Mouse (Mus musculus): ENCODE data around the gene Lpcat4. TPM values are rescaled to one million over a fixed set of nuclear protein-coding genes. Genes with fewer than 3 reads are reported as not detected.

Gene Lpcat4
- 48.6 and 50.9 TPM in 2 replicates for polyA plus RNA-seq (2012; rRNA removed)

- Histone ChIP-seq H3K4me3 (replicated peaks; ENCODE audit: extremely low read depth, low read depth, low read length) (peak within 1 kb of the TSS; percentile 81), H3K4me1 (ENCODE audit: control insufficient read depth, insufficient read depth, low read length) (no peaks in the 10 kb centered on the region)
- peak; percentile 88 for DNase-seq
- TF ChIP-seq POLR2A (IDR thresholded peaks at IDR 0.05; ENCODE audit: borderline replicate concordance, extremely low read depth, low read depth, low read length) (peak; percentile 44; the same call in 1 of the 2 replicates), CTCF (IDR thresholded peaks at IDR 0.05; ENCODE audit: insufficient read depth, low read length) (peak; percentile 55)
- under 1% methylated on average over 94 of the region's 94 CpGs for WGBS
These were observed at the start of gene Lpcat4 for GRCm38 (mm10) chr2:112239212-112239934. Gene Lpcat4, plus strand, starts transcription at chr2:112239468.

GRCm38 (mm10) chr2:112196859-112197258 is 42.4 kb upstream of the Lpcat4 start:
- TF ChIP-seq CTCF (IDR thresholded peaks at IDR 0.05; ENCODE audit: insufficient read depth, low read length) (peak; percentile 89), POLR2A (IDR thresholded peaks at IDR 0.05; ENCODE audit: borderline replicate concordance, extremely low read depth, low read depth, low read length) (no peak)
- Histone ChIP-seq H3K4me1 (ENCODE audit: control insufficient read depth, insufficient read depth, low read length) (no peaks in the 10 kb centered on the region), H3K4me3 (replicated peaks; ENCODE audit: extremely low read depth, low read depth, low read length) (no peak overlapping the region)
- 2% methylated on average over 2 of the region's 2 CpGs for WGBS
- DNase-seq = no peak

- TF ChIP-seq CTCF (IDR thresholded peaks at IDR 0.05; ENCODE audit: insufficient read depth, low read length) (no peak), POLR2A (IDR thresholded peaks at IDR 0.05; ENCODE audit: borderline replicate concordance, extremely low read depth, low read depth, low read length) (no peak)
- H3K4me1 ChIP-seq (ENCODE audit: control insufficient read depth, insufficient read depth, low read length) = no peaks in the 10 kb centered on the region
- 53% methylated on average over 6 of the region's 6 CpGs for WGBS
These were observed 36.2 kb upstream of the Lpcat4 start for GRCm38 (mm10) chr2:112203056-112203455.

GRCm38 (mm10) chr2:112210142-112210541 is 29.1 kb upstream of the Lpcat4 start:
- Histone ChIP-seq H3K4me1 (ENCODE audit: control insufficient read depth, insufficient read depth, low read length) (no peaks in the 10 kb centered on the region), H3K4me3 (replicated peaks; ENCODE audit: extremely low read depth, low read depth, low read length) (no peak overlapping the region)
- peak; percentile 20 for DNase-seq
- TF ChIP-seq CTCF (IDR thresholded peaks at IDR 0.05; ENCODE audit: insufficient read depth, low read length) (no peak), POLR2A (IDR thresholded peaks at IDR 0.05; ENCODE audit: borderline replicate concordance, extremely low read depth, low read depth, low read length) (no peak)
- WGBS = 54% methylated on average over 6 of the region's 6 CpGs

More at GRCm38 (mm10) chr2:112203056-112203455, 36.2 kb upstream of the Lpcat4 start:
- no peak for DNase-seq
- no peak overlapping the region for H3K4me3 ChIP-seq (replicated peaks; ENCODE audit: extremely low read depth, low read depth, low read length)

GRCm38 (mm10) chr2:112210699-112211098 is 28.6 kb upstream of the Lpcat4 start:
- 66% methylated on average over 2 of the region's 2 CpGs for WGBS
- H3K4me1 ChIP-seq (ENCODE audit: control insufficient read depth, insufficient read depth, low read length) = no peaks in the 10 kb centered on the region
- H3K4me3 ChIP-seq (replicated peaks; ENCODE audit: extremely low read depth, low read depth, low read length) = no peak overlapping the region
- no peak for TF ChIP-seq CTCF (IDR thresholded peaks at IDR 0.05; ENCODE audit: insufficient read depth, low read length)
- no peak for TF ChIP-seq POLR2A (IDR thresholded peaks at IDR 0.05; ENCODE audit: borderline replicate concordance, extremely low read depth, low read depth, low read length)
- DNase-seq = no peak

- Histone ChIP-seq H3K4me3 (replicated peaks; ENCODE audit: extremely low read depth, low read depth, low read length) (no peak overlapping the region), H3K4me1 (ENCODE audit: control insufficient read depth, insufficient read depth, low read length) (no peaks in the 10 kb centered on the region)
- WGBS = 9% methylated on average over 1 of the region's 1 CpGs
- no peak for TF ChIP-seq POLR2A (IDR thresholded peaks at IDR 0.05; ENCODE audit: borderline replicate concordance, extremely low read depth, low read depth, low read length)
- peak; percentile 33; the same call in 1 of the 2 replicates for TF ChIP-seq CTCF (IDR thresholded peaks at IDR 0.05; ENCODE audit: insufficient read depth, low read length)
- no peak for DNase-seq
These were observed 23.3 kb upstream of the Lpcat4 start for GRCm38 (mm10) chr2:112215977-112216376.

GRCm38 (mm10) chr2:112217614-112218013 is 21.7 kb upstream of the Lpcat4 start:
- H3K4me3 ChIP-seq (replicated peaks; ENCODE audit: extremely low read depth, low read depth, low read length) = no peak overlapping the region
- no peak for DNase-seq
- no peak for TF ChIP-seq CTCF (IDR thresholded peaks at IDR 0.05; ENCODE audit: insufficient read depth, low read length)
- no peak for TF ChIP-seq POLR2A (IDR thresholded peaks at IDR 0.05; ENCODE audit: borderline replicate concordance, extremely low read depth, low read depth, low read length)
- 45% methylated on average over 6 of the region's 6 CpGs for WGBS
- H3K4me1 ChIP-seq (ENCODE audit: control insufficient read depth, insufficient read depth, low read length) = no peaks in the 10 kb centered on the region

GRCm38 (mm10) chr2:112220880-112221279 is 18.4 kb upstream of the Lpcat4 start:
- WGBS = 77% methylated on average over 5 of the region's 5 CpGs
- no peak overlapping the region for H3K4me3 ChIP-seq (replicated peaks; ENCODE audit: extremely low read depth, low read depth, low read length)
- TF ChIP-seq CTCF (IDR thresholded peaks at IDR 0.05; ENCODE audit: insufficient read depth, low read length) (no peak), POLR2A (IDR thresholded peaks at IDR 0.05; ENCODE audit: borderline replicate concordance, extremely low read depth, low read depth, low read length) (no peak)
- H3K4me1 ChIP-seq (ENCODE audit: control insufficient read depth, insufficient read depth, low read length) = no peaks in the 10 kb centered on the region
- DNase-seq = no peak

- no peaks in the 10 kb centered on the region for H3K4me1 ChIP-seq (ENCODE audit: control insufficient read depth, insufficient read depth, low read length)
- 43% methylated on average over 5 of the region's 5 CpGs for WGBS
- DNase-seq = no peak
- H3K4me3 ChIP-seq (replicated peaks; ENCODE audit: extremely low read depth, low read depth, low read length) = no peak overlapping the region
- TF ChIP-seq CTCF (IDR thresholded peaks at IDR 0.05; ENCODE audit: insufficient read depth, low read length) (no peak), POLR2A (IDR thresholded peaks at IDR 0.05; ENCODE audit: borderline replicate concordance, extremely low read depth, low read depth, low read length) (no peak)
These were observed 16.7 kb upstream of the Lpcat4 start for GRCm38 (mm10) chr2:112222607-112223006.

- Histone ChIP-seq H3K4me1 (ENCODE audit: control insufficient read depth, insufficient read depth, low read length) (no peaks in the 10 kb centered on the region), H3K4me3 (replicated peaks; ENCODE audit: extremely low read depth, low read depth, low read length) (no peak overlapping the region)
- no peak for DNase-seq
- TF ChIP-seq CTCF (IDR thresholded peaks at IDR 0.05; ENCODE audit: insufficient read depth, low read length) (no peak), POLR2A (IDR thresholded peaks at IDR 0.05; ENCODE audit: borderline replicate concordance, extremely low read depth, low read depth, low read length) (no peak)
- 54% methylated on average over 4 of the region's 4 CpGs for WGBS
These were observed 14.9 kb upstream of the Lpcat4 start for GRCm38 (mm10) chr2:112224356-112224755.

Data from lung, adult 2 months (tissue).